Mouse (Mus musculus) neural tube, embryonic 10.5 days (tissue): Measurements from ENCODE around the gene A630095N17Rik.

Experiments used
- DNase-seq: peaks from one replicate; pipeline ENCODE4 v3.0.0-alpha.2; 2017; ENCODE audit warnings: low spot score; ENCODE audit errors: extremely low spot score

A630095N17Rik gene

GRCm38 (mm10) chr1:75179334-75180104, 52.4 kb downstream of the A630095N17Rik start:
- DNase-seq: no peak
